Mouse (Mus musculus) embryonic facial prominence, embryonic 10.5 days (tissue): ENCODE results near the gene Cacng8. TPM values are rescaled to one million over a fixed set of nuclear protein-coding genes. Genes with fewer than 3 reads are reported as not detected.

ENCODE experiments used
- DNase-seq: peaks from one replicate; pipeline ENCODE4 v3.0.0-alpha.2; 2017; ENCODE audit warnings: low spot score
- H3K27ac ChIP-seq: fragments of 300-500 bp; sonication (generic); replicated peaks from 2 replicates; pipeline ENCODE4 v1.5.1; 2016; ENCODE audit warnings: mild to moderate bottlenecking
- H3K27me3 ChIP-seq: fragments of 300-500 bp; sonication (generic); replicated peaks from 2 replicates; pipeline ENCODE4 v1.6.1; 2016; ENCODE audit warnings: low read depth, mild to moderate bottlenecking; ENCODE audit not compliant: poor library complexity, severe bottlenecking
- H3K36me3 ChIP-seq: fragments of 300-500 bp; sonication (generic); replicated peaks from 2 replicates; pipeline ENCODE4 v1.6.1; 2016; ENCODE audit warnings: mild to moderate bottlenecking, moderate library complexity
- H3K4me1 ChIP-seq: fragments of 300-500 bp; sonication (generic); 2 replicates; pipeline ENCODE4 v1.6.1; 2016
- H3K4me3 ChIP-seq: fragments of 300-500 bp; sonication (generic); 2 replicates; pipeline ENCODE4 v1.5.1; 2016; ENCODE audit warnings: mild to moderate bottlenecking, moderate library complexity
- H3K9me3 ChIP-seq: fragments of 300-500 bp; sonication (generic); 2 replicates; pipeline ENCODE4 v1.6.1; 2016; ENCODE audit warnings: mild to moderate bottlenecking
- WGBS: fragments of 180-500 bp; shearing (Covaris S2); methylation state at CpG from one replicate; pipeline ENCODE4 v1.1.7; 2016; 5-methylcytosine and 5-hydroxymethylcytosine counted together
- polyA plus RNA-seq: library from polyadenylated mRNA; unstranded; fragments of >200 nt; fragmentation: Nextera tagmentation; extraction: Ambion mirVana; gene quantifications from 2 replicates; pipeline ENCODE4 v1.2.1, GENCODE M21; 2016

Cacng8 gene
- polyA plus RNA-seq, 1 experiment from 2014 or later: 11.4 TPM

GRCm38 (mm10) chr7:3420466-3420865, 30.0 kb downstream of the Cacng8 start:
- WGBS: 62% methylated on average over 5 of the region's 5 CpGs
- peaks cover 98% of the 10 kb centered on the region for H3K27me3 ChIP-seq

GRCm38 (mm10) chr7:3421297-3421696, 30.8 kb downstream of the Cacng8 start:
- Histone ChIP-seq H3K27ac (no peak overlapping the region), H3K4me1 (peaks cover 23% of the 10 kb centered on the region), H3K9me3 (no peaks in the 10 kb centered on the region), H3K27me3 (peaks cover 98% of the 10 kb centered on the region), H3K4me3 (no peak overlapping the region), H3K36me3 (no peaks in the 10 kb centered on the region)
- DNase-seq: no peak
- WGBS: 84% methylated on average over 3 of the region's 3 CpGs

More at GRCm38 (mm10) chr7:3420466-3420865, 30.0 kb downstream of the Cacng8 start:
- Histone ChIP-seq H3K27ac (no peak overlapping the region), H3K4me1 (peaks cover 27% of the 10 kb centered on the region), H3K9me3 (no peaks in the 10 kb centered on the region), H3K36me3 (no peaks in the 10 kb centered on the region), H3K4me3 (no peak overlapping the region)
- no peak for DNase-seq

- Histone ChIP-seq H3K4me1 (peaks cover 23% of the 10 kb centered on the region), H3K27me3 (peaks cover 96% of the 10 kb centered on the region), H3K27ac (no peak overlapping the region), H3K36me3 (no peaks in the 10 kb centered on the region), H3K4me3 (no peak overlapping the region), H3K9me3 (no peaks in the 10 kb centered on the region)
- WGBS: 66% methylated on average over 7 of the region's 7 CpGs
- DNase-seq: no peak
Measured at GRCm38 (mm10) chr7:3422051-3422450, 31.6 kb downstream of the Cacng8 start.

- Histone ChIP-seq H3K27ac (0 out of 2 replicates have a peak overlapping the region, but pooled peaks have one; percentile 24), H3K4me3 (peak overlapping the region; percentile 52), H3K9me3 (no peaks in the 10 kb centered on the region), H3K36me3 (no peaks in the 10 kb centered on the region), H3K27me3 (peaks cover 82% of the 10 kb centered on the region), H3K4me1 (peaks cover 23% of the 10 kb centered on the region)
- no peak for DNase-seq
- under 1% methylated on average over 30 of the region's 30 CpGs for WGBS
Measured at GRCm38 (mm10) chr7:3423430-3423829, 32.9 kb downstream of the Cacng8 start.

GRCm38 (mm10) chr7:3423895-3424294, 33.4 kb downstream of the Cacng8 start, which contains the start of gene Cacng6:
TSS of gene Cacng6 (plus strand) at chr7:3424195.
- H3K9me3 ChIP-seq: no peaks in the 10 kb centered on the region
- WGBS: 29% methylated on average over 4 of the region's 4 CpGs
- H3K4me3 ChIP-seq: peak within 1 kb of the TSS; percentile 52
- no peak for DNase-seq
- no peaks in the 10 kb centered on the region for H3K36me3 ChIP-seq
- H3K27me3 ChIP-seq: peaks cover 78% of the 10 kb centered on the region
- peaks cover 23% of the 10 kb centered on the region for H3K4me1 ChIP-seq
- 0 out of 2 replicates have a peak within 1 kb of the TSS, but pooled peaks have one; percentile 24 for H3K27ac ChIP-seq

- 87% methylated on average over 5 of the region's 5 CpGs for WGBS
- no peaks in the 10 kb centered on the region for H3K9me3 ChIP-seq
- no peak overlapping the region for H3K27ac ChIP-seq
- no peaks in the 10 kb centered on the region for H3K36me3 ChIP-seq
- peaks cover 23% of the 10 kb centered on the region for H3K4me1 ChIP-seq
- DNase-seq: no peak
- no peak overlapping the region for H3K4me3 ChIP-seq
- H3K27me3 ChIP-seq: peaks cover 67% of the 10 kb centered on the region
Measured at GRCm38 (mm10) chr7:3425141-3425540, 34.7 kb downstream of the Cacng8 start.

- WGBS: 76% methylated on average over 6 of the region's 6 CpGs
- Histone ChIP-seq H3K4me3 (no peak overlapping the region), H3K36me3 (no peaks in the 10 kb centered on the region), H3K4me1 (no peaks in the 10 kb centered on the region), H3K27ac (no peak overlapping the region), H3K9me3 (no peaks in the 10 kb centered on the region), H3K27me3 (peaks cover 17% of the 10 kb centered on the region)
- DNase-seq: no peak
Measured at GRCm38 (mm10) chr7:3430161-3430560, 39.7 kb downstream of the Cacng8 start.

GRCm38 (mm10) chr7:3432066-3432465, 41.6 kb downstream of the Cacng8 start:
- 77% methylated on average over 1 of the region's 1 CpGs for WGBS
- no peaks in the 10 kb centered on the region for H3K9me3 ChIP-seq
- no peaks in the 10 kb centered on the region for H3K4me1 ChIP-seq
- H3K27ac ChIP-seq: no peak overlapping the region
- no peaks in the 10 kb centered on the region for H3K27me3 ChIP-seq
- H3K4me3 ChIP-seq: no peak overlapping the region
- H3K36me3 ChIP-seq: no peaks in the 10 kb centered on the region
- no peak for DNase-seq

GRCm38 (mm10) chr7:3437941-3438340, 47.5 kb downstream of the Cacng8 start:
- DNase-seq: no peak
- 80% methylated on average over 5 of the region's 5 CpGs for WGBS
- Histone ChIP-seq H3K27ac (no peak overlapping the region), H3K36me3 (no peaks in the 10 kb centered on the region), H3K27me3 (no peaks in the 10 kb centered on the region), H3K4me3 (no peak overlapping the region), H3K9me3 (no peaks in the 10 kb centered on the region), H3K4me1 (no peaks in the 10 kb centered on the region)

GRCm38 (mm10) chr7:3439984-3440383, 49.5 kb downstream of the Cacng8 start:
- Histone ChIP-seq H3K4me1 (no peaks in the 10 kb centered on the region), H3K36me3 (no peaks in the 10 kb centered on the region), H3K9me3 (no peaks in the 10 kb centered on the region), H3K27ac (no peak overlapping the region), H3K4me3 (no peak overlapping the region), H3K27me3 (no peaks in the 10 kb centered on the region)
- WGBS: 88% methylated on average over 11 of the region's 11 CpGs
- no peak for DNase-seq

- Histone ChIP-seq H3K4me3 (no peak overlapping the region), H3K36me3 (no peaks in the 10 kb centered on the region), H3K27ac (no peak overlapping the region), H3K9me3 (no peaks in the 10 kb centered on the region), H3K27me3 (no peaks in the 10 kb centered on the region), H3K4me1 (no peaks in the 10 kb centered on the region)
- no peak for DNase-seq
- WGBS: 84% methylated on average over 8 of the region's 8 CpGs
Measured at GRCm38 (mm10) chr7:3440526-3440925, 50.0 kb downstream of the Cacng8 start.

- no peaks in the 10 kb centered on the region for H3K4me1 ChIP-seq
- H3K4me3 ChIP-seq: no peak overlapping the region
- WGBS: 86% methylated on average over 10 of the region's 10 CpGs
- no peak for DNase-seq
- no peak overlapping the region for H3K27ac ChIP-seq
- H3K27me3 ChIP-seq: no peaks in the 10 kb centered on the region
- no peaks in the 10 kb centered on the region for H3K36me3 ChIP-seq
- H3K9me3 ChIP-seq: no peaks in the 10 kb centered on the region
Measured at GRCm38 (mm10) chr7:3442476-3443062, 52.1 kb downstream of the Cacng8 start.

GRCm38 (mm10) chr7:3444678-3445077, 54.2 kb downstream of the Cacng8 start:
- H3K27ac ChIP-seq: no peak overlapping the region
- WGBS: 88% methylated on average over 3 of the region's 3 CpGs
- no peaks in the 10 kb centered on the region for H3K36me3 ChIP-seq
- no peak for DNase-seq
- no peaks in the 10 kb centered on the region for H3K27me3 ChIP-seq
- H3K9me3 ChIP-seq: no peaks in the 10 kb centered on the region
- H3K4me1 ChIP-seq: no peaks in the 10 kb centered on the region
- H3K4me3 ChIP-seq: no peak overlapping the region
